Mouse (Mus musculus) stomach, embryonic 15.5 days (tissue): ENCODE measurements around the gene Olfr322. TPM values are rescaled to one million over a fixed set of nuclear protein-coding genes. Genes with fewer than 3 reads are reported as not detected.

Source experiments
- ATAC-seq: fragments of 200-750 bp; cut with Nextera tagmentation; 2 replicates; pipeline ENCODE4 v1.8.0; 2017; ENCODE audit warnings: low read depth, moderate number of reproducible peaks, moderate TSS enrichment; ENCODE audit not compliant: insufficient read depth, low FRiP score
- H3K27ac ChIP-seq: fragments of 300-500 bp; sonication (generic); 2 replicates; pipeline ENCODE4 v1.5.1; 2015; ENCODE audit warnings: mild to moderate bottlenecking, inconsistent platforms
- H3K27me3 ChIP-seq: fragments of 300-500 bp; sonication (generic); replicated peaks from 2 replicates; pipeline ENCODE4 v1.6.1; 2015; ENCODE audit warnings: inconsistent platforms
- H3K36me3 ChIP-seq: fragments of 300-500 bp; sonication (generic); 2 replicates; pipeline ENCODE4 v1.6.1; 2015; ENCODE audit warnings: inconsistent platforms
- H3K4me1 ChIP-seq: fragments of 300-500 bp; sonication (generic); 2 replicates; pipeline ENCODE4 v1.6.1; 2015; ENCODE audit warnings: inconsistent platforms
- H3K4me2 ChIP-seq: fragments of 300-500 bp; sonication (generic); 2 replicates; pipeline ENCODE4 v1.6.1; 2015; ENCODE audit warnings: mild to moderate bottlenecking, inconsistent platforms
- H3K4me3 ChIP-seq: fragments of 300-500 bp; sonication (generic); replicated peaks from 2 replicates; pipeline ENCODE4 v1.5.1; 2015; ENCODE audit warnings: inconsistent platforms
- H3K9ac ChIP-seq: fragments of 300-500 bp; sonication (generic); 2 replicates; pipeline ENCODE4 v1.6.1; 2015; ENCODE audit warnings: inconsistent platforms
- H3K9me3 ChIP-seq: fragments of 300-500 bp; sonication (generic); 2 replicates; pipeline ENCODE4 v1.6.1; 2016; ENCODE audit warnings: inconsistent platforms
- WGBS: fragments of 180-500 bp; shearing (Covaris S2); methylation state at CpG from one replicate; pipeline ENCODE4 v1.1.7; 2015; 5-methylcytosine and 5-hydroxymethylcytosine counted together
- polyA plus RNA-seq: library from polyadenylated mRNA; unstranded; fragments of >200 nt; fragmentation: Nextera tagmentation; extraction: Ambion mirVana; gene quantifications from 2 replicates; pipeline ENCODE4 v1.2.1, GENCODE M21; 2015

Olfr322 gene
- not detected in 2 replicates for polyA plus RNA-seq

- Histone ChIP-seq H3K9me3 (no peaks in the 10 kb centered on the region), H3K4me3 (no peak within 1 kb of the TSS), H3K27ac (no peak within 1 kb of the TSS), H3K9ac (no peak within 1 kb of the TSS), H3K27me3 (no peaks in the 10 kb centered on the region), H3K4me1 (no peaks in the 10 kb centered on the region), H3K36me3 (no peaks in the 10 kb centered on the region), H3K4me2 (no peak within 1 kb of the TSS)
- ATAC-seq = no peak
- 83% methylated on average over 4 of the region's 4 CpGs for WGBS
These were observed at the start of gene Olfr322 for GRCm38 (mm10) chr11:58658596-58658995. TSS of gene Olfr322 (plus strand) at chr11:58658782.

- no peaks in the 10 kb centered on the region for H3K9me3 ChIP-seq
- no peaks in the 10 kb centered on the region; the same call in 1 of the 2 replicates for H3K4me1 ChIP-seq
- 58% methylated on average over 3 of the region's 3 CpGs for WGBS
- no peak overlapping the region for H3K27ac ChIP-seq
- no peak overlapping the region for H3K9ac ChIP-seq
- H3K36me3 ChIP-seq = no peaks in the 10 kb centered on the region
- no peaks in the 10 kb centered on the region for H3K27me3 ChIP-seq
- ATAC-seq = no peak
- no peak overlapping the region for H3K4me2 ChIP-seq
- no peak overlapping the region for H3K4me3 ChIP-seq
These were observed 45.2 kb upstream of the Olfr322 start for GRCm38 (mm10) chr11:58613359-58613758.

- no peak overlapping the region for H3K9ac ChIP-seq
- H3K4me2 ChIP-seq = no peak overlapping the region
- no peaks in the 10 kb centered on the region; the same call in 1 of the 2 replicates for H3K4me1 ChIP-seq
- H3K36me3 ChIP-seq = no peaks in the 10 kb centered on the region
- H3K4me3 ChIP-seq = no peak overlapping the region
- H3K27me3 ChIP-seq = no peaks in the 10 kb centered on the region
- no peak overlapping the region for H3K27ac ChIP-seq
- no peak; the same call in 1 of the 2 replicates for ATAC-seq
- no peaks in the 10 kb centered on the region for H3K9me3 ChIP-seq
These were observed 44.1 kb upstream of the Olfr322 start for GRCm38 (mm10) chr11:58614526-58614925.

GRCm38 (mm10) chr11:58615975-58616374 lies 42.6 kb upstream of the Olfr322 start, which contains the start of gene 2210407C18Rik:
TSS of gene 2210407C18Rik (minus strand) at chr11:58616075.
- H3K4me2 ChIP-seq = no peak within 1 kb of the TSS
- H3K27ac ChIP-seq = no peak within 1 kb of the TSS
- H3K27me3 ChIP-seq = no peaks in the 10 kb centered on the region
- H3K9me3 ChIP-seq = no peaks in the 10 kb centered on the region
- H3K4me3 ChIP-seq = no peak within 1 kb of the TSS
- WGBS = 86% methylated on average over 4 of the region's 4 CpGs
- H3K4me1 ChIP-seq = no peaks in the 10 kb centered on the region; the same call in 1 of the 2 replicates
- ATAC-seq = no peak
- no peaks in the 10 kb centered on the region for H3K36me3 ChIP-seq
- H3K9ac ChIP-seq = no peak within 1 kb of the TSS

- Histone ChIP-seq H3K27ac (peak overlapping the region; percentile 37; the same call in 1 of the 2 replicates), H3K4me3 (no peak overlapping the region), H3K4me1 (no peaks in the 10 kb centered on the region; the same call in 1 of the 2 replicates), H3K4me2 (no peak overlapping the region), H3K9me3 (no peaks in the 10 kb centered on the region), H3K27me3 (no peaks in the 10 kb centered on the region), H3K36me3 (no peaks in the 10 kb centered on the region), H3K9ac (no peak overlapping the region)
- WGBS = 40% methylated on average over 3 of the region's 3 CpGs
- peak; percentile 58 for ATAC-seq
These were observed 40.2 kb upstream of the Olfr322 start for GRCm38 (mm10) chr11:58618369-58618768.

- Histone ChIP-seq H3K4me3 (no peak overlapping the region), H3K9ac (no peak overlapping the region), H3K27me3 (no peaks in the 10 kb centered on the region), H3K4me1 (no peaks in the 10 kb centered on the region; the same call in 1 of the 2 replicates), H3K27ac (peak overlapping the region; percentile 37; the same call in 1 of the 2 replicates), H3K36me3 (no peaks in the 10 kb centered on the region), H3K4me2 (no peak overlapping the region), H3K9me3 (no peaks in the 10 kb centered on the region)
- WGBS = 69% methylated on average over 6 of the region's 6 CpGs
- ATAC-seq = peak; percentile 70; the same call in 1 of the 2 replicates
These were observed 39.8 kb upstream of the Olfr322 start for GRCm38 (mm10) chr11:58618793-58619192.

- H3K4me3 ChIP-seq = no peak overlapping the region
- no peak overlapping the region for H3K4me2 ChIP-seq
- no peaks in the 10 kb centered on the region for H3K4me1 ChIP-seq
- no peak overlapping the region for H3K27ac ChIP-seq
- H3K27me3 ChIP-seq = no peaks in the 10 kb centered on the region
- no peak for ATAC-seq
- H3K9ac ChIP-seq = no peak overlapping the region
- 47% methylated on average over 4 of the region's 4 CpGs for WGBS
- no peaks in the 10 kb centered on the region for H3K9me3 ChIP-seq
- H3K36me3 ChIP-seq = no peaks in the 10 kb centered on the region
These were observed 32.4 kb upstream of the Olfr322 start for GRCm38 (mm10) chr11:58626146-58626545.

GRCm38 (mm10) chr11:58630401-58630800 lies 28.2 kb upstream of the Olfr322 start, which contains the start of gene Olfr323:
TSS of gene Olfr323 (minus strand) at chr11:58630501.
- no peak within 1 kb of the TSS for H3K27ac ChIP-seq
- ATAC-seq = no peak
- no peaks in the 10 kb centered on the region for H3K36me3 ChIP-seq
- no peaks in the 10 kb centered on the region for H3K9me3 ChIP-seq
- no peaks in the 10 kb centered on the region for H3K4me1 ChIP-seq
- 72% methylated on average over 5 of the region's 5 CpGs for WGBS
- no peak within 1 kb of the TSS for H3K9ac ChIP-seq
- no peak within 1 kb of the TSS for H3K4me3 ChIP-seq
- H3K4me2 ChIP-seq = no peak within 1 kb of the TSS
- H3K27me3 ChIP-seq = no peaks in the 10 kb centered on the region

- ATAC-seq = peak; percentile 68
These were observed 23.7 kb upstream of the Olfr322 start for GRCm38 (mm10) chr11:58634878-58635277.

GRCm38 (mm10) chr11:58636376-58636977 lies 22.1 kb upstream of the Olfr322 start:
- no peak for ATAC-seq
- no peaks in the 10 kb centered on the region for H3K36me3 ChIP-seq
- H3K27ac ChIP-seq = no peak overlapping the region
- H3K4me2 ChIP-seq = no peak overlapping the region
- 23% methylated on average over 4 of the region's 4 CpGs for WGBS
- H3K4me1 ChIP-seq = no peaks in the 10 kb centered on the region; the same call in 1 of the 2 replicates
- H3K9me3 ChIP-seq = no peaks in the 10 kb centered on the region
- no peak overlapping the region for H3K4me3 ChIP-seq
- H3K9ac ChIP-seq = no peak overlapping the region
- H3K27me3 ChIP-seq = peaks cover 6% of the 10 kb centered on the region

More at GRCm38 (mm10) chr11:58634878-58635277, 23.7 kb upstream of the Olfr322 start:
- H3K36me3 ChIP-seq = no peaks in the 10 kb centered on the region
- H3K4me1 ChIP-seq = no peaks in the 10 kb centered on the region
- no peaks in the 10 kb centered on the region for H3K9me3 ChIP-seq
- H3K4me3 ChIP-seq = no peak overlapping the region
- 60% methylated on average over 4 of the region's 4 CpGs for WGBS
- H3K27ac ChIP-seq = no peak overlapping the region
- no peaks in the 10 kb centered on the region for H3K27me3 ChIP-seq
- H3K9ac ChIP-seq = no peak overlapping the region
- no peak overlapping the region for H3K4me2 ChIP-seq

- ATAC-seq = no peak
- WGBS = 38% methylated on average over 7 of the region's 7 CpGs
- H3K4me1 ChIP-seq = no peaks in the 10 kb centered on the region; the same call in 1 of the 2 replicates
- H3K27me3 ChIP-seq = peaks cover 6% of the 10 kb centered on the region
- H3K4me2 ChIP-seq = no peak overlapping the region
- no peak overlapping the region for H3K4me3 ChIP-seq
- H3K36me3 ChIP-seq = no peaks in the 10 kb centered on the region
- no peak overlapping the region for H3K27ac ChIP-seq
- no peaks in the 10 kb centered on the region for H3K9me3 ChIP-seq
- no peak overlapping the region for H3K9ac ChIP-seq
These were observed 20.3 kb upstream of the Olfr322 start for GRCm38 (mm10) chr11:58638176-58638701.

- peak within 1 kb of the TSS; percentile 34 for H3K4me3 ChIP-seq
- H3K36me3 ChIP-seq = no peaks in the 10 kb centered on the region
- H3K9me3 ChIP-seq = no peaks in the 10 kb centered on the region
- 3% methylated on average over 34 of the region's 34 CpGs for WGBS
- peak; percentile 56; the same call in 1 of the 2 replicates for ATAC-seq
- peaks cover 6% of the 10 kb centered on the region for H3K27me3 ChIP-seq
- no peak within 1 kb of the TSS for H3K27ac ChIP-seq
- H3K9ac ChIP-seq = peak within 1 kb of the TSS; percentile 9; the same call in 1 of the 2 replicates
- H3K4me2 ChIP-seq = peak within 1 kb of the TSS; percentile 70
- H3K4me1 ChIP-seq = no peaks in the 10 kb centered on the region; the same call in 1 of the 2 replicates
These were observed 18.2 kb upstream of the Olfr322 start, which contains the start of gene Trim58 for GRCm38 (mm10) chr11:58640272-58640867. TSS of gene Trim58 (plus strand) at chr11:58640465.
